Mouse (Mus musculus) duodenum, adult 2 months (tissue): Measurements from ENCODE around the gene Olfr810. TPM values are rescaled to one million over a fixed set of nuclear protein-coding genes. Genes with fewer than 3 reads are reported as not detected.

Source experiments
- polyA plus RNA-seq: library from polyadenylated mRNA; depleted of rRNA; stranded (reverse); fragments of >200 nt; gene quantifications from 2 replicates; pipeline ENCODE4 v1.2.3, GENCODE M21; 2012; ENCODE audit warnings: low replicate concordance; rRNA removed

Gene Olfr810
- not detected in 2 replicates for polyA plus RNA-seq

GRCm38 (mm10) chr10:129794817-129795216 lies at the start of gene Olfr810:
Gene Olfr810, minus strand, starts transcription at chr10:129794917.

GRCm38 (mm10) chr10:129804296-129804695 lies 9.6 kb upstream of the Olfr810 start, which contains the start of gene Olfr811:
Gene Olfr811, minus strand, starts transcription at chr10:129804396.

GRCm38 (mm10) chr10:129774338-129774737 lies 20.4 kb downstream of the Olfr810 start, which contains the start of gene Olfr809:
Gene Olfr809, plus strand, starts transcription at chr10:129774638.

DNA sequence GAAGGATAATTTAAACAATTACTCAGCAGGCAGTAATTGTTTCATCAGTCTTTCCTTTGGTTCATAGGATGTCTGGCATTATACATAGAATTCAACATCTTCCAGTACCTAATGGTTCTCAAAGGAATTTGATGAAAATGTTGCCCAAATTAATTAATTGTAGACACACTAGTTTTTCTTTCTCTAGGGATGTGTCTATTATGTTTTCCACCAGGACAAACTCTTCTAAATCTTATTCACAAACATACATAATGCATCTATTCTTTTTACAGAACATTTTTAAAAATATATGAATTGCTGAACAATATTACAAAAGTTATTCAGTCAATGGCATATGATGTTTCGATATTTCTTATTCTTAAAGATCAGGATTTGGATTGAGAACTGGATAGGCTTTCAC lies 29.5 kb downstream of the Olfr810 start, which contains the start of gene Olfr808:
TSS of gene Olfr808 (plus strand) at position 301 of the 400 bp plus-strand sequence.

GRCm38 (mm10) chr10:129757693-129758092 lies 37.0 kb downstream of the Olfr810 start, which contains the start of gene Olfr807:
Gene Olfr807, minus strand, starts transcription at chr10:129757793.

GRCm38 (mm10) chr10:129741821-129742220 lies 52.9 kb downstream of the Olfr810 start, which contains the start of gene Olfr806:
Gene Olfr806, minus strand, starts transcription at chr10:129741921.

Other genes starting within 250 kb of the Olfr810 start
- not detected in 2 replicates for gene Olfr794, start 227.3 kb downstream of the Olfr810 start, polyA plus RNA-seq
- gene Olfr796, start 182.3 kb downstream of the Olfr810 start, polyA plus RNA-seq, result not detected in 2 replicates
- not detected in 2 replicates for gene Olfr798, start 167.0 kb downstream of the Olfr810 start, polyA plus RNA-seq
- gene Olfr799, start 157.4 kb downstream of the Olfr810 start, polyA plus RNA-seq, result not detected in 2 replicates
- gene Olfr800, start 137.2 kb downstream of the Olfr810 start, polyA plus RNA-seq, result not detected in 2 replicates
- gene Olfr801, start 121.1 kb downstream of the Olfr810 start, polyA plus RNA-seq, result not detected in 2 replicates
- gene Olfr802, start 106.7 kb downstream of the Olfr810 start, polyA plus RNA-seq, result not detected in 2 replicates
- gene Olfr803, start 100.6 kb downstream of the Olfr810 start, polyA plus RNA-seq, result not detected in 2 replicates
- gene Olfr804, start 91.7 kb downstream of the Olfr810 start, polyA plus RNA-seq, result not detected in 2 replicates
- gene Olfr805, start 65.5 kb downstream of the Olfr810 start, polyA plus RNA-seq, result not detected in 2 replicates
- not detected in 2 replicates for gene Olfr806, start 53.0 kb downstream of the Olfr810 start, polyA plus RNA-seq
- gene Olfr807, start 37.1 kb downstream of the Olfr810 start, polyA plus RNA-seq, result not detected in 2 replicates
- not detected in 2 replicates for gene Olfr808, start 29.4 kb downstream of the Olfr810 start, polyA plus RNA-seq
- not detected in 2 replicates for gene Olfr809, start 20.3 kb downstream of the Olfr810 start, polyA plus RNA-seq
- gene Olfr811, start 9.5 kb upstream of the Olfr810 start, polyA plus RNA-seq, result not detected in 2 replicates
- not detected in 2 replicates for gene Olfr812, start 51.2 kb upstream of the Olfr810 start, polyA plus RNA-seq
- not detected in 2 replicates for gene Olfr813, start 60.5 kb upstream of the Olfr810 start, polyA plus RNA-seq
- not detected in 2 replicates for gene Olfr814, start 84.9 kb upstream of the Olfr810 start, polyA plus RNA-seq
- not detected in 2 replicates for gene Olfr815, start 111.0 kb upstream of the Olfr810 start, polyA plus RNA-seq
- gene Olfr816, start 120.7 kb upstream of the Olfr810 start, polyA plus RNA-seq, result not detected in 2 replicates
- gene Olfr818, start 154.2 kb upstream of the Olfr810 start, polyA plus RNA-seq, result not detected in 2 replicates
- gene Olfr819, start 172.3 kb upstream of the Olfr810 start, polyA plus RNA-seq, result not detected in 2 replicates
- not detected in 2 replicates for gene Olfr247, start 181.2 kb upstream of the Olfr810 start, polyA plus RNA-seq
- not detected in 2 replicates for gene Gm10310, start 190.1 kb upstream of the Olfr810 start, polyA plus RNA-seq
- not detected in 2 replicates for gene Olfr820, start 217.7 kb upstream of the Olfr810 start, polyA plus RNA-seq
- not detected in 2 replicates for gene Olfr821, start 235.4 kb upstream of the Olfr810 start, polyA plus RNA-seq